In the genomic region with DNA sequence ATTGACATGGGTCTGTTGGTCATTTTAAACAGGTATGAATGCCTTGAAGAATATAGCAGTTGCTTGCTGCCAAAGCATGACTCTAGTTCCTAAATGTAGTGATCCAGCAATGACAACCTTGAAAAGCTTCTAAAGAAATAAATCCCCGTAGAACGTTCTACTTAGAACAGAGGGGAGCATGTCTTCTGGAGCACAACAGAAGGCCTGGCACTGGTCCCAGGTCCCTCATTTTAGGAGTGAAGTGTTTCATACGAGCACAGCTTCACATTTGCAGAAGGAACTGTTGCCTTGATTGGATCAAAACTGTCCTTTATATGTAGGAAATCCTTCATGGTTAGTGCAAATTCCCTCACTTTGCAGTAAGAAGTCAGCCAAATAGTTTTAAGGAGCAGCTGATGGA, we compare ENCODE assay signal across 17 mouse cellular contexts.
DNase-seq lines count a peak whose midpoint lies in the region; ATAC-seq and TF ChIP-seq lines count a peak whose summit lies in the region.
"Had no signal": no experiment of that assay in that cellular context is flagged by ENCODE, and none has a peak within 500 bp of the region (broad histone marks: within the 10 kb centered on the region; RNA-seq: fewer than 3 reads in every experiment).

No protein-coding gene starts in this region.

- H3K36me3 ChIP-seq in forebrain, postnatal 0 days (ENCODE audit: insufficient read depth): no peaks in the 10 kb centered on the region
- H3K36me3 ChIP-seq in forebrain, embryonic 10.5 days (replicated peaks): no peaks in the 10 kb centered on the region
- H3K36me3 ChIP-seq: hindbrain, embryonic 12.5 days had no signal

- no peaks in the 10 kb centered on the region for H3K9me3 ChIP-seq in forebrain, postnatal 0 days (ENCODE audit: low read length)
- no peaks in the 10 kb centered on the region for H3K9me3 ChIP-seq in forebrain, embryonic 10.5 days
- H3K9me3 ChIP-seq: hindbrain, embryonic 12.5 days; megakaryocyte, embryonic 14.5 days had no signal

- peak; percentile 70 for DNase-seq in forebrain, postnatal 0 days
- no peak for DNase-seq in forebrain, embryonic 10.5 days (ENCODE audit: extremely low spot score, low spot score)
- DNase-seq in layer of hippocampus, adult 2 months (ENCODE audit: low spot score in 2 of 2): peak; percentile 34 to 57
- DNase-seq in left cerebral cortex, postnatal 4 days: peak; percentile 14
- DNase-seq in urinary bladder, postnatal 14 days (ENCODE audit: low spot score): no peak
- no peak for DNase-seq in spleen, postnatal 14 days (ENCODE audit: low spot score in 2 of 2)
- no peak for DNase-seq in embryo, embryonic 11 days
- DNase-seq: cerebellum, adult 8-10 months; gastrocnemius, adult 2 months; heart, adult 2 months; kidney, postnatal 25 days had no signal

- no peak overlapping the region for H3K9ac ChIP-seq in forebrain, postnatal 0 days
- H3K9ac ChIP-seq: hindbrain, embryonic 12.5 days had no signal

- no peak for TF ChIP-seq CTCF in forebrain, postnatal 0 days (IDR thresholded peaks at IDR 0.05; ENCODE audit: low read depth)
- TF ChIP-seq CTCF in cortical plate, adult 2 months (IDR thresholded peaks at IDR 0.05; ENCODE audit: extremely low read depth, insufficient read depth, low read length): no peak
- TF ChIP-seq CTCF in layer of hippocampus, adult 2 months (conservative IDR thresholded peaks at IDR 0.05): no peak

- no peak overlapping the region for H3K27ac ChIP-seq in forebrain, postnatal 0 days (ENCODE audit: low read depth, low read length)
- H3K27ac ChIP-seq in forebrain, embryonic 10.5 days: no peak overlapping the region
- H3K27ac ChIP-seq in cortical plate, adult 2 months (ENCODE audit: insufficient read depth, low read length): peak overlapping the region; percentile 71; the same call in 1 of the 2 replicates
- peak overlapping the region; percentile 84 for H3K27ac ChIP-seq in layer of hippocampus, adult 2 months
- H3K27ac ChIP-seq: gastrocnemius, adult 2 months; heart, adult 2 months; hindbrain, embryonic 12.5 days had no signal

- ATAC-seq in forebrain, postnatal 0 days: peak; percentile 64
- ATAC-seq: intestine, postnatal 0 days had no signal

- TF ChIP-seq POLR2A in cortical plate, adult 2 months (IDR thresholded peaks at IDR 0.05; ENCODE audit: extremely low read depth, insufficient read depth, low read length): no peak

- intact Hi-C loops in left cerebral cortex, postnatal 4 days (cut with DNase I): no loop called here

- H3K4me1 ChIP-seq in forebrain, postnatal 0 days (ENCODE audit: insufficient read depth): 0 out of 2 replicates have a peak, but pooled peaks cover 3% of the 10 kb centered on the region
- no peaks in the 10 kb centered on the region for H3K4me1 ChIP-seq in forebrain, embryonic 10.5 days
- H3K4me1 ChIP-seq in cortical plate, adult 2 months (ENCODE audit: control insufficient read depth, insufficient read depth, low read length): peaks cover 2% of the 10 kb centered on the region; the same call in 1 of the 2 replicates
- H3K4me1 ChIP-seq: hindbrain, embryonic 12.5 days; megakaryocyte, embryonic 14.5 days had no signal

- H3K27me3 ChIP-seq in forebrain, postnatal 0 days (ENCODE audit: insufficient read depth, low read length): no peaks in the 10 kb centered on the region
- H3K27me3 ChIP-seq in forebrain, embryonic 10.5 days (ENCODE audit: poor library complexity, severe bottlenecking): no peaks in the 10 kb centered on the region
- H3K27me3 ChIP-seq: hindbrain, embryonic 12.5 days; megakaryocyte, embryonic 14.5 days had no signal

- no peak overlapping the region for H3K4me2 ChIP-seq in forebrain, postnatal 0 days (ENCODE audit: low read depth)
- H3K4me2 ChIP-seq: hindbrain, embryonic 12.5 days; liver, embryonic 11.5 days had no signal

- H3K4me3 ChIP-seq in forebrain, postnatal 0 days (ENCODE audit: low read depth, low read length): no peak overlapping the region
- H3K4me3 ChIP-seq in forebrain, embryonic 10.5 days: no peak overlapping the region
- no peak overlapping the region for H3K4me3 ChIP-seq in cortical plate, adult 2 months (ENCODE audit: insufficient read depth, low read length)
- H3K4me3 ChIP-seq in layer of hippocampus, adult 2 months: no peak overlapping the region
- H3K4me3 ChIP-seq: erythroblast, embryonic 14.5 days; gastrocnemius, adult 2 months; heart, adult 2 months; hindbrain, embryonic 12.5 days; megakaryocyte, embryonic 14.5 days had no signal

- whole genome bisulfite sequencing in forebrain, postnatal 0 days: 33% methylated on average over 3 of the region's 3 CpGs
- 92% methylated on average over 3 of the region's 3 CpGs for WGBS in forebrain, embryonic 10.5 days

Comparison
In these comparisons a context has a peak if more than half of its experiments do, and no peak if none do; other contexts are left out.
1. DNase-seq: peak in forebrain, postnatal 0 days (single experiment), layer of hippocampus, adult 2 months (2 of 2) and left cerebral cortex, postnatal 4 days (single experiment); none in forebrain, embryonic 10.5 days (single experiment), urinary bladder, postnatal 14 days (single experiment), spleen, postnatal 14 days (0 of 2) and embryo, embryonic 11 days (single experiment).
2. H3K27ac ChIP-seq: peak in cortical plate, adult 2 months (single experiment) and layer of hippocampus, adult 2 months (single experiment); none in forebrain, postnatal 0 days (single experiment) and forebrain, embryonic 10.5 days (single experiment).